Mouse (Mus musculus): ENCODE measurements around the gene Ywhah. TPM values are rescaled to one million over a fixed set of nuclear protein-coding genes. Genes with fewer than 3 reads are reported as not detected.
A peak's percentile ranks its signal among the peaks of the same experiment; 100 is the strongest.

The Ywhah gene
- polyA plus RNA-seq, 1 experiment from 2014 or later, result 236 TPM

DNA sequence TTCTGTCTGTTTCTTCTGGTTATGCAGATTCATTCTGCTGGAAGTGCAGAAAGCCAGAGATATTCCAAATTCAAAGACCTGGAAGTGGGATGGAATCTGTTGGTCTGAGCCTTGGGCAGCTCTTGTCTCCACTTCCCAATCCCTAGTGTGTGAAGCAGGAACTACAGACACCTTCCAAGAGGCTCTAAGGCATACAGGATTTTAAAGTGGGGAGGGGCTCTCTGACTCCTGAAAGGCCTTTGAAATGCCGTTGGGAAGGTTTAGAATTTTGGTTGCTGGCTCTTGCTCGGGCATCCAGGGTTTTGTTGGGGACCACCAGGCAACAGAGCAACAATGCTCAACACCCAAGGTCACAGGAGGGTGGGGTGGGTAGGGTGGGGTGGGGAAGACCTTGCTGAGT, 9.3 kb upstream of the Ywhah start:
- Histone ChIP-seq H3K27me3 (ENCODE audit: insufficient read depth, low read length) (no peaks in the 10 kb centered on the region), H3K9me3 (replicated peaks; ENCODE audit: low read length) (no peaks in the 10 kb centered on the region), H3K4me2 (ENCODE audit: low read length) (no peak overlapping the region), H3K27ac (no peak overlapping the region), H3K9ac (ENCODE audit: low read depth, low read length) (no peak overlapping the region), H3K4me1 (replicated peaks; ENCODE audit: insufficient read depth, low read length) (peaks cover 5% of the 10 kb centered on the region; the same call in 1 of the 2 replicates), H3K36me3 (ENCODE audit: insufficient read depth, low read length) (no peaks in the 10 kb centered on the region), H3K4me3 (replicated peaks; ENCODE audit: low read depth, low read length) (no peak overlapping the region)
- TF ChIP-seq CTCF (IDR thresholded peaks at IDR 0.05; ENCODE audit: low read depth), result no peak
- ATAC-seq (replicated peaks; ENCODE audit: low FRiP score, low read depth) (no peak), DNase-seq (ENCODE audit: low spot score) (no peak)
- 61% methylated on average over 2 of the region's 2 CpGs for WGBS

DNA sequence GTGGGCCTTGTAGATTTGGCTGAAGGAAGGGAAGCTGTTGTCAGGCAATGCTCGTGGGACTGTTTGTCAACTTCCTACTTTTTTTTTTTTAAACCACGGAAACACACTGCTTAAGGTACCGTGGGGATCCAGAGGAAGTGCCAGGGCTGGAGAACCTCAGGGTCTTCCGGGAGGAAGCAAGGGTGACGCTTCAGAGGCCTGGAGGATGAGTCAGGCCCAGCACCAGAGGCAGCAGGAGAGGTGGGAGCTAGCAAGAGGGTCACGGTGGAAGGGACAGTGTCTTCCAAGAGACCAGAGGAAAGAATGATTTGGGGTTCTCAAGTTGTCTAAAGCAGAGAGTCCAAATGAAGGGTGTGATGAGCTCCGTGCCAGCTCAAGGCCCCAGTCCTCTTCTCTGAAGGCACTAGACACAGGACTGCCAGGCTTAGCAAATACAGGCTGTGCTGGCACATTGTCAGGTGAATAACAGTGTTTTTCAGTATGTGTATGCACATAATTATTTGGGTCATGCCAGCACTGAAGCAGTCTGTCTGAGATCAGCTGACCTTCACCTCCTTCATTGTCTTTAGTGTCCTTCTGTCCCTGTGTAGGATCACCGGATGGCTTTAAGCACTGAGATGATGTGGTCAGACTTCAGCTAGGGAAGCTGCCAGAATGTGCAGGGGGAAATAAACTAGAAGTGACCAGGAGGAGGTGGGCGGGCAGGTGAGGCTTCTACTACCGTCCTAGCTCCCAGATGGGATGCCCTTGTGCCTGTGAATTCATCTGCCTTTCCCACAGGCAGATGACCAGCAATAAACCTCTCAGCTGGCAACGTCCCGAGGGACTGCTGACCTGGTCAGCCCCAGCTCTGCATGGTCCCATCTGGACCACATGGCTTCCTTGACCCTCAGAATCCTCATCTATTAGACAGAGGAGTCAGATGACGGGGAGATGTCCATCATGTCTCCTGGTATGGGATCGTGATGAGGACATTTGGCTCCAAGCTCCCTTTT, 8.5 kb upstream of the Ywhah start:
- Histone ChIP-seq H3K9me3 (replicated peaks; ENCODE audit: low read length) (no peaks in the 10 kb centered on the region), H3K4me1 (replicated peaks; ENCODE audit: insufficient read depth, low read length) (peaks cover 5% of the 10 kb centered on the region; the same call in 1 of the 2 replicates), H3K36me3 (ENCODE audit: insufficient read depth, low read length) (no peaks in the 10 kb centered on the region), H3K9ac (ENCODE audit: low read depth, low read length) (no peak overlapping the region), H3K4me2 (ENCODE audit: low read length) (no peak overlapping the region), H3K4me3 (replicated peaks; ENCODE audit: low read depth, low read length) (no peak overlapping the region), H3K27ac (no peak overlapping the region), H3K27me3 (ENCODE audit: insufficient read depth, low read length) (no peaks in the 10 kb centered on the region)
- ATAC-seq (replicated peaks; ENCODE audit: low FRiP score, low read depth), result no peak
- TF ChIP-seq CTCF (IDR thresholded peaks at IDR 0.05; ENCODE audit: low read depth), result no peak
- peak; percentile 28 for DNase-seq (ENCODE audit: low spot score)
- WGBS, result 65% methylated on average over 14 of the region's 14 CpGs

DNA sequence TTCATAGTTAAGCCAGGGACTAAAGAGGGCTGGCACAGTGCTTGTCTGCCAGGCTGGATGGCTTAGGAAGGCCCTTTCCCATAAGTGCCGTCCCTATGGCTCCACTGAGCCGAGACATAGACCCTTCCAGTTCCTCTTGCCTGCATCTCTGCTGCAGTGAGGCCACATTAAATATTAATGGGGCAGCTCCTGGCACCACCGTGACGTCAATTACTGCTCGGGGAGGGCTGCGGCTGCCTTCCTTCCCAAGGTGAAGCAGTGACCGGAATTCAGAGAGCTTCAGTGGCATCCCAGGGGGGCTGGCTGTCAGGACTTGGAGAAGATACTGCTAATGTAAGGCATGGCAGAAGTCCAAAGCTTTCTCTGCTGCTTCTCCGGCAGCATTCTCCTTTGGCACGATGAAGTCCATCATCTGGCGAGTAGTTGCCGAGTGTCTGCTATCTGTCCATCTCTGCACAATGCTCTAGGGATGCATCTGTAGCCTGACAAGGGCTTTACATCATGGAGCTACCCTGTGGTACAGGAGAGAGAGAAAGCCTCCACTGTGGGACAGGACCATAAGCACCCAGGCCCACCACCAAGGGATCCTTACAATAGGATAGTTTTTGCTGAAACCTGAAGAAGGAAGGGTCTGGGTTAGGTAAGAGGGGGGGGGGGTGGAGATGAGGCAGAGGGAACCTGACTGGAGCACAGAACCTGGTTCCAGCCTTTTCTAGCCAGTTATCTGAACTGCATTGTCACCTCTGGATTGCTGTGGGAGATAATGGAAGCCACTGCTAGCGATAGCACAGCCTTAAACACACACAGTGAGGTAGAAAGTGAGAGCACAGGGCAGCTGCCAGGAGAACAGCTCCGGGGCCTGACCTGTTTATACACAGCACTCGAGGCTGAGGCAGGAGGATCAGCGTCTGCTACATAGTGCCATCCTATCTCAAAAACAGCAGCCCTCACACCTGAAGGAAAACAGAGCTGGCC, 7.2 kb upstream of the Ywhah start:
- 44% methylated on average over 15 of the region's 15 CpGs for WGBS
- ATAC-seq (replicated peaks; ENCODE audit: low FRiP score, low read depth), result no peak
- 0 out of 2 replicates have a peak overlapping the region, but pooled peaks have one; percentile 13 for H3K9ac ChIP-seq (ENCODE audit: low read depth, low read length)
- H3K9me3 ChIP-seq (replicated peaks; ENCODE audit: low read length), result no peaks in the 10 kb centered on the region
- H3K27me3 ChIP-seq (ENCODE audit: insufficient read depth, low read length), result no peaks in the 10 kb centered on the region
- peaks cover 5% of the 10 kb centered on the region; the same call in 1 of the 2 replicates for H3K4me1 ChIP-seq (replicated peaks; ENCODE audit: insufficient read depth, low read length)
- no peaks in the 10 kb centered on the region for H3K36me3 ChIP-seq (ENCODE audit: insufficient read depth, low read length)
- no peak overlapping the region for H3K27ac ChIP-seq
- no peak for DNase-seq (ENCODE audit: low spot score)
- H3K4me3 ChIP-seq (replicated peaks; ENCODE audit: low read depth, low read length), result no peak overlapping the region
- no peak for TF ChIP-seq CTCF (IDR thresholded peaks at IDR 0.05; ENCODE audit: low read depth)
- no peak overlapping the region for H3K4me2 ChIP-seq (ENCODE audit: low read length)

DNA sequence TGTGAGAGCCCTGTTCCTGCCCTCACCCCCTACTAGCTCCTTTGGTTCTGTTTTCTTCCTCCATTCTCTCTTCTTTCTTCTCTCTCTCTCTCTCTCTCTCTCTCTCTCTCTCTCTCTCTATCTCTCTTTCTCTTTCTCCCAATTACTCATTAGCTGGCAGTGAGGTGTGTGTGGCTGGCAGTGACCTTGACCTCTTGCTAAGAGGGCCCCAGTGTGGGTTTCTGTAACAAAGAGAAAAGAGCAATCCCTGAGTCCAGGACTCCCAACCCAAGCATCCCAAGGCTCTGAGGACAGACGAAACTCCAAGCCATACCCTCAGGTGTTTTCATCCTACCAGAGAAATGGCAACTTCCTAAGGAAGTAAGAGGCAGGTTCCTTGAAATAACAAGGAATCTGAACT, 4.5 kb upstream of the Ywhah start:
- Histone ChIP-seq H3K9ac (ENCODE audit: low read depth, low read length) (no peak overlapping the region), H3K4me1 (replicated peaks; ENCODE audit: insufficient read depth, low read length) (peaks cover 5% of the 10 kb centered on the region; the same call in 1 of the 2 replicates), H3K4me2 (ENCODE audit: low read length) (no peak overlapping the region), H3K27me3 (ENCODE audit: insufficient read depth, low read length) (no peaks in the 10 kb centered on the region), H3K9me3 (replicated peaks; ENCODE audit: low read length) (no peaks in the 10 kb centered on the region), H3K36me3 (ENCODE audit: insufficient read depth, low read length) (no peaks in the 10 kb centered on the region), H3K4me3 (replicated peaks; ENCODE audit: low read depth, low read length) (no peak overlapping the region), H3K27ac (no peak overlapping the region)
- WGBS, result 89% methylated on average over 1 of the region's 1 CpGs
- no peak for ATAC-seq (replicated peaks; ENCODE audit: low FRiP score, low read depth)
- DNase-seq (ENCODE audit: low spot score), result no peak
- TF ChIP-seq CTCF (IDR thresholded peaks at IDR 0.05; ENCODE audit: low read depth), result no peak

DNA sequence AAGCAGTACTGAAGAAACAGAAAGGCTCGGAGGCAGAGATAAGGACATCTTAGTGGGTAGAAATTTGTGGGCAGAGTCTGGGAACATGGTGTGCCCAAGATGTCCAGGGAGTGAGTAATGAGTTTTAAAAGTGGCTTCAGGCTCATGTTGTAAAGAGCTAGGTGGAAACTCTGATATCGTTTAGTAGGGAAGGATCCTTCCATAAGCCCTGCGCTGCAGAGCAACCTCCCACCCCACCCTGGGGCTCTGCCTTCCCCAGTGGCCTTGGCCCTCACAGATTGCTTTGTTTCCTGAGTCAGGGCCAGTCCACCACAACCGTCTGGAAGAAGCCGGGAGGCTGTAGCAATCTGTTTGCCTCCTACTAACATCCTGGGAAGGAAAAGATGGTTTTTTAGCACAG, 3.0 kb upstream of the Ywhah start:
- DNase-seq (ENCODE audit: low spot score) (no peak), ATAC-seq (replicated peaks; ENCODE audit: low FRiP score, low read depth) (no peak)
- no peaks in the 10 kb centered on the region for H3K36me3 ChIP-seq (ENCODE audit: insufficient read depth, low read length)
- H3K27ac ChIP-seq, result no peak overlapping the region
- peaks cover 5% of the 10 kb centered on the region; the same call in 1 of the 2 replicates for H3K4me1 ChIP-seq (replicated peaks; ENCODE audit: insufficient read depth, low read length)
- H3K27me3 ChIP-seq (ENCODE audit: insufficient read depth, low read length), result no peaks in the 10 kb centered on the region
- H3K9ac ChIP-seq (ENCODE audit: low read depth, low read length), result no peak overlapping the region
- H3K4me3 ChIP-seq (replicated peaks; ENCODE audit: low read depth, low read length), result no peak overlapping the region
- no peaks in the 10 kb centered on the region for H3K9me3 ChIP-seq (replicated peaks; ENCODE audit: low read length)
- no peak overlapping the region for H3K4me2 ChIP-seq (ENCODE audit: low read length)
- 57% methylated on average over 5 of the region's 5 CpGs for WGBS
- no peak for TF ChIP-seq CTCF (IDR thresholded peaks at IDR 0.05; ENCODE audit: low read depth)

DNA sequence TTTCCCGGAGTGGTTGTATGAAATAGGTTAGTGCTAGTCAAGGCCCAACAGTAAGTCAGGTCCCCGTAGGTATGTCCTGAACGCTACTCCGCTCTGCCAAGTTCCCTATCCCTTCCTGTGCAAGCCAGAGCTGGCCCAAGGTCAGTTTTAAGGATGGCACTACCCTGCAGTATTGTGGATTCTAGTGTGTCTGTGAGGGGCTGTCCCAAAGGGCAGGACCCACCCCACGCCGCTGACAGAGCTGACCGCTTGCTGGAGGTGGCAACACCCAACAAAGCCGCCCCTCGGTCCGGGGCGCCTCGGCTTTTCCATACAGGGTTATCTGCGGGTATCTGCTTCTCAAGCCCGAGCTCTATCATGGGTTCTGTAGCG, 441 bp upstream of the Ywhah start:
- Histone ChIP-seq H3K27me3 (ENCODE audit: insufficient read depth, low read length) (no peaks in the 10 kb centered on the region), H3K4me1 (replicated peaks; ENCODE audit: insufficient read depth, low read length) (no peaks in the 10 kb centered on the region), H3K9ac (ENCODE audit: low read depth, low read length) (peak overlapping the region; percentile 49; the same call in 1 of the 2 replicates), H3K27ac (peak overlapping the region; percentile 96), H3K4me3 (replicated peaks; ENCODE audit: low read depth, low read length) (peak overlapping the region; percentile 79), H3K4me2 (ENCODE audit: low read length) (peak overlapping the region; percentile 89), H3K36me3 (ENCODE audit: insufficient read depth, low read length) (no peaks in the 10 kb centered on the region), H3K9me3 (replicated peaks; ENCODE audit: low read length) (no peaks in the 10 kb centered on the region)
- no peak for TF ChIP-seq CTCF (IDR thresholded peaks at IDR 0.05; ENCODE audit: low read depth)
- ATAC-seq (replicated peaks; ENCODE audit: low FRiP score, low read depth) (peak; percentile 53), DNase-seq (ENCODE audit: low spot score) (no peak)
- 3% methylated on average over 15 of the region's 15 CpGs for WGBS

All from kidney, postnatal 0 days (tissue).